Mouse (Mus musculus): ENCODE measurements around the gene Ccdc6.

GRCm38 (mm10) chr10:70096366-70097188 is at the start of gene Ccdc6:
- peak; percentile 34; the same call in 1 of the 2 replicates for TF ChIP-seq CTCF (IDR thresholded peaks at IDR 0.05; ENCODE audit: control insufficient read depth, insufficient read depth, insufficient replicate concordance, low read depth, low read length)
- TF ChIP-seq POLR2A (IDR thresholded peaks at IDR 0.05; ENCODE audit: control insufficient read depth, low read depth, low read length): no peak
